Mouse (Mus musculus) monocyte, adult 2 months (primary cell): ENCODE measurements around the gene Trp53i11.

Experiments used
- DNase-seq, 2 experiments: peaks; one replicate each; pipeline ENCODE4 v3.0.0; 2022; ENCODE audit warnings: low spot score in 2 of 2, low read depth in 1 of 2

Gene Trp53i11

DNA sequence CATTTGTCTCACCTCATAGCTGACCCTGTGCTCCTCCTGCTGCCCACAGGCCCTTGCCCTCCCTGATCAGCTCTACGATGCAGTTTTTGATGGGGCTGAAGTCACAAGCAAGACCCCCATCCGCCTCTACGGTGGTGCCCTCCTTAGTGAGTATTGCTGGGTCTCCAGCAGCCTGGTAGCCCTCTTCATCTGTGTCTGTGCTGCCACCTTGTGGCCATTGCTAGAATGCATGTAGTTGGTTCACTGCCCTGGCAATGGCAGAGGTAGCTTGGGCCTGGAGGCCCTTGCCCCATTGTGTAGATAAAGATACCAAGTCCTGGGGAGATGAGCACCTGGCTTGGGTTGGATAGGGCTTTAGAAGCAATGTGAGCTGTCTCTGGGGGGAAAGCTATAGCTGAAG is 11.5 kb downstream of the Trp53i11 start:
- DNase-seq, result peak; percentile 38 to 74

DNA sequence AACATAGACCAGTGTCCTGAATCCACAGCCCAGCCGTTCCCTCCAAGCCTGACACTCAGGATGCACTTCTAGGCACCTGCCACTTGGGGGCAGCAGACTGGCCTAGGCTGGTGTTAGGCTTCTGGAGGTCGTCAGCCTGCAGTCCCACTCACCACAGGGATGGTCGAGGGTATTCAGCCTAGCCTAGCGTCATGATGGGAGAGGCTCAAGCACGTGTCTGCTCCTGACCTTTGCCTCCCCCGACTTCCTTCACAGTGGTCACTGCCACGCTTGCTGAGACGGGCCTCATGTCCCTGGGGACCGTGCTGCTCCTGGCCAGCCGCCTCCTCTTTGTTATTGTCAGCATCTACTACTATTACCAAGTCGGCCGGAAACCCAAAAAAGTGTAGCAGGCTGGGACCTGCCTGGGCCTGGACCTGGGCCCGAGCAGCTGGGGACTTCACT is 12.2 kb downstream of the Trp53i11 start:
- no peak for DNase-seq

DNA sequence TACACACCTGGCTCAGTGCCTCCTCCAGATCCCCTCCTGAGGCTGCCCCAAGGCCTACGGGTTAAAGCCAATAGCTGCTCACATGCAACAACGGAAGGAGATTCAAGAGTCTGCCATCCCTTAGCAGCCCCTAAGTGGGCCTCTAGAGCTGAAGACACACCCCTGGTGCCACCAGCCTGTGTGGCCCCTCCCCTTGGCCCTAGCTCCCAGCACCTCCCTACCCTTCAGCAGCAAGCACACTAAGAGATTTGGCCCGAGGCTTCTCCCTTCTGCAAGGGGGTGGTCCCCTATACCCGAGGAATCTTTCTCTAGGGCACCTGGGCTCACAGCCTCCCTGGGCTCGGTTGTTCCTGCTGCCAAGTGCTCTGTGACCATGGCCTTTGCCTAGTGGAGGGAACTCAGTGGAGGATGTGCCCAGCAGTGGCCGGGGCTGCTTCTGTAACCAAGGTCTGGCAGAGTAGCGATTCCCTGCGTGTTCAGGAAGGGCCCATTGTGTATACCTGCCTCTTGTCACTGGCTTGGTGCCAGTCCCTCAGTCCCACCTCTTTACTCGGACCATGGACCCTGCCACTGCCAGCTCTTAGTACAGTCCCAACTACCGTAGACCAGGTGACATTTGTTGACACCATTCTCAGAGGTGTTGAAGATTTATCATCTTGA is 13.5 kb downstream of the Trp53i11 start:
- DNase-seq, result no peak

DNA sequence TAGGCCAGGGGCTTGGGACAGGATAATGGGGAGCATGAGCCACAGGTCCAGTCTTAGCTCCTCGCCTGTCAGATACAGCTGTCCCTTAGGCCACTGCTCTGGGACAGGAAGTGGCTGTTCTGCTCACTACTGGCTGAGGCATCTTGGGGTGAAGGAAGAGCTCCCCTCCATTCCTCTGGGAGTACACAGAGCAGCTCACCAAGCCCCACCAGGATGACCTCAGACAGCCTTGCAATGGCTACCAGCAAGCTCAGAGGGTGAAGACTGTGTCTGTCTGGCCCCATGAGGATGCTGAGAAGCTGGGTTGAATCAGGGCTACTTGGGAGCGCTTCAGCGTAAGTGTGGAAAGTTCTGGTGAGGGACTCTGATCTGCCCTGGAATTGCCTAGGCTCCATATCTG is 14.6 kb downstream of the Trp53i11 start:
- no peak for DNase-seq

DNA sequence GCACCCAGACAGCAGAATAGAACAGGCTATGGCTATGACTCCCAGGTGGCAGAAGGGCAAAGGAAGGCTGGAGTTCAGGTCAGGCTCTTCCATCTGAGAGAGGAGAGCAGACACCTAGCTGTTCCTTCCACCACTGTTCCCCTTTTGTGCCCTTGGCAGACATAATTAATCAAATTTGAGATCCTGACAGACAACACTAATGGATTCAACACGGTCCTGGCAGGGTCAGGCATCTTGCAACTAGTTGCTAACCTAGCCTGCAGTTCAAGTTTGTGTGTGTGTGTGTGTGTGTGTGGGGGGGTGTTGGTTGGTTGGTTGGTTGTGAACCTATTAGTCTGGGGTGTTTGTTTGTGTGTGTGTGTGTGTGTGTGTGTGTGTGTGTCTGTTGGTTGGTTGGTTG is 15.4 kb downstream of the Trp53i11 start:
- no peak for DNase-seq

DNA sequence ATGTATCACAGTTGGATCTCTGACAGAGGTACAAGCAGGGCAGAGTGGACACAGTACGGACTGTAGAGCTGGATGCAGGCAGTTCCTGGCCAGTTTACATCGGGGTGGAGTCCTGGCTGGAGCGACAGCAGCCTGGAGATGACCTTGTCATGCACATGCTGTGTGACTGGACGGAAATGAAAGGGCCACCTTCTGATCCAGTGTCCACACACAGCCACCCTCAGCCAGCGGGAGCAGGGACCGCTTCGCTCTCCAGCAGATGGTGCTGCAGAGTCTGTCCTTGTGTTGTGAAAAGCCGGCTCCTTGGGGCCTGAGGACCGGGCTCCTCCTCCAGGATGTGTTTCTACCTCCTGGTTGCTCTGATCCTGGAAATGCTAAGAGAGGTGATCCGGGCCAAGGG is 16.3 kb downstream of the Trp53i11 start:
- no peak for DNase-seq

DNA sequence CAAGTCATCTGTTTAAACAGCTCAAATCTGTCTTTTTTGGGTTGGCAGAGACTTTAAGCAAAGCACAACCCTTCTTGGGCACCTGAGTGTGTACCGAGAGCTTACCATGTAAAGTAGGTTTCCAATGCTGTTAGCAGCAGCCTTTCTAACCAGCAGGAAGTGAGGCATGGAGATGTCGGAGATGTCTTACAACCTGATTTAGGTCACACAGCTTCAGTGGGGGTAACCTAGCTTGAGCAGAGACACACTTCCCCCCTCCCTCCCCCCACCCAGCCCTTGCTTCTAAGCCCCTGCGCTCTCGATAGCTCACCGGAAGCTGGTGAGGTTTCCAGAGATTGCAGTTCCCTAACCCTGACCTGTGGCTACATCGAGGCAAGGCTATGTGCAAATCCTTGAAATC is 17.2 kb downstream of the Trp53i11 start:
- no peak for DNase-seq

DNA sequence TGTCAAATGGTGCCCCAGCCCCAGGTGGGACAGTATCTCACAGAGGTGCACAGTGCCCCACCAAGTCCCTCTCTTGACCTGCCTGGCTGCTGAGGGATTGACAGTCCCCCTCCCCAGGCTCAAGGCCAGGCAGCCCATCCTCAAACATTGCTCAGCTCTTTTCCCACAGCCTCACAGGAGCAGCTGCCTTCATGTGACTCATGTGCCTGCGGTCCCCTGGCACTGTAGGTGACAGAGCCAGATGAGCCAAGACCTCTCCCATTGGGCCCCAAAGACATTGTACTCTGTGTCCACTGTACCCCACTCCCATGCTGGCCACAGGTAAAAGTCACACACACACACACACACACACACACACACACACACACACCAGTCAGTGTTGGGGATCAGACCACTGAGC is 18.8 kb downstream of the Trp53i11 start:
- no peak for DNase-seq

DNA sequence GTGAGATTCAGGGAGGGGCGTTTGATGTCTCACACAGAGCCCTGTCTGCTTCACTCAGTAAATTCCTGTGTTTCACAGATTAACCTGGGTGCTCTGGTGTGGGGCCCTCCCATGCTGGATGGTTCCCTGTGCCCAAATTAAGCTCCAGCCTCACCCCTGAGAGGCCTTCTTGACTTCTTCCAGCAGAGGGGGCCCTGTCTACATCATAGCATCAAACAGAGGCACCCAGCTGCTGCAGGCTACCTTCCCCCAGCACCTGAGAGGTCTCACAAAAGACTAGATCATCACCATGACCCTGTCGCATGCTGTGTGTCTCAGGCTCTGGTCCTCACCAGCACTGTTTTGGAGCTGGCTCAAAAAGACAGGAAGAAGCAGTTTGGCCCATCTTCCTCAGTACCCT is 25.0 kb downstream of the Trp53i11 start:
- DNase-seq, result no peak

DNA sequence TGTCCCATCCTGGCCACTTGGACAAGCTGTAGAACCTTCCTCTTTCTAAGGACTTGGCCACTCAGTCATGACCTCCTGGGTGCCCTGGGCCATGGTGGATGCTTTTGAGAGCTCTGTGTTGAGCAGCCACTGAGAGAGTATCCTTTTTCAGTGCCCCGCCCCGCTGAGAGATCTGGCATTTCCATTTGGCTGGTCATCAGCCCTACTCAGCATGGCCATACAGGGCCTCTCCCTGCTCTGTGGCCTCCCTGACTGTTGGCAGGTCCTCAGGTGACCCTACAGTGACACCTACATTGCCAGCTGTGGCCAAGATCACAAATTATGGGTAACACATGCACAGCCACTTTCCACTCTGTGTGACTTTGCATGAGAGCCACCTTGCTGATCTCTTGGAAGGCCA is 25.5 kb downstream of the Trp53i11 start:
- no peak for DNase-seq

DNA sequence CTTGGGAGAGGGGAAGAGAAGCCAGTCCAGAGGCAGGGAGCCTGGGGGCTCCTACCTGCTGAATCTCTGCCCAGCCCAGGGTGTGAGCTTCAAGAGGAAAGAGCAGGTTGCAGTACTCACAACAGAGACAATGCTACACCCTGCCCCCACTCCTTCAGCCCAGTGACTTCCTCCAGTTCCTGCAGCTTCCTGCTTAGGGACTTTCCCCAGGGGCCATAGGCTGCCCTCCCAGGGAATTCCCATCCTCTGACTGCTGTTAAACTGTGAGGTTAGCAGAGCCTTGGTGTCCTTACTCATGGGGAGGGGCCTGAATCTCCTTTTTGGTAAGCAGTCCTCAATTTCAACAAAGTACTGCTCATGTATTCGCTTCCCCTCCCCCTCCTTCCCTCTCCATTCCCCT is 26.8 kb downstream of the Trp53i11 start:
- no peak for DNase-seq

DNA sequence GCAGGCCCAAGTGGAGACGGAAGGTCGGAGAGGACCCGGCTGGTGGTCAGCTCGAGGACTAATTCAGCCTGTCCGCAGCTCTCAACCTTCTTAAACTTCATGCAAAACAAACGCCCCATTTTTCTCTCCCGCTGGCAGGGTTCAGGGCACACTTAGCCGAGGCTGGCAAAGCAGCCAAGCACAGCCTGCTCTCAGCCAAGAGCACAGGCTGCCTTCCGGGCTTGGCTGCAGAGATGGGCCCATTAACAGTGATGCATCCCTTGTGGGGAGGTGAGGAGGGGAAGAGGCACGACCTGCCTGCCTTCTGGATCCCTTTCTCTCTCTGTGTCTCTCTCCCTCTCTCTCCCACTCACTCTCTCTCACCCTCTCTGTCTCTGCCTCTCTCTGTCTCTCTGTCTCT is 28.4 kb downstream of the Trp53i11 start:
- DNase-seq, result no peak

DNA sequence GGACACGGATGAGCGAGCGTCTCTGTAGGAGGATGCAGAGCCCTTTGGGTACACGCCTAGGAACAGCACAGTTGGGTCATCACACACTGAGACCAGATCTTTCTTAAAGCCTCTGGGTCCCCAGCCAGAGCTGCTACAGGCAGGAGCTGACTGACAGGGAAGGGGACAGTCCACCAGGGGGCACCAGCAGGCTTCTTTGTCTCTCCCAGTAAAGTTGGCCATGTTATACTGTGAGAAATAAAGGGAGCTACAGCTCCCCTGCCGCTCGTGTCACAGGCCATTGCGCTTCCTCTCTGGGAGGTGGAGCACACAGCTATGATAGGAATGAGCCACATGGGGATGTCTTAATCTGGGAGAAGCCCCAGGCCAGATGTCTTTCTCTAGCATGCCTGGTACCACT is 29.7 kb downstream of the Trp53i11 start:
- peak in 1 of 2 experiments; percentile 28 for DNase-seq

DNA sequence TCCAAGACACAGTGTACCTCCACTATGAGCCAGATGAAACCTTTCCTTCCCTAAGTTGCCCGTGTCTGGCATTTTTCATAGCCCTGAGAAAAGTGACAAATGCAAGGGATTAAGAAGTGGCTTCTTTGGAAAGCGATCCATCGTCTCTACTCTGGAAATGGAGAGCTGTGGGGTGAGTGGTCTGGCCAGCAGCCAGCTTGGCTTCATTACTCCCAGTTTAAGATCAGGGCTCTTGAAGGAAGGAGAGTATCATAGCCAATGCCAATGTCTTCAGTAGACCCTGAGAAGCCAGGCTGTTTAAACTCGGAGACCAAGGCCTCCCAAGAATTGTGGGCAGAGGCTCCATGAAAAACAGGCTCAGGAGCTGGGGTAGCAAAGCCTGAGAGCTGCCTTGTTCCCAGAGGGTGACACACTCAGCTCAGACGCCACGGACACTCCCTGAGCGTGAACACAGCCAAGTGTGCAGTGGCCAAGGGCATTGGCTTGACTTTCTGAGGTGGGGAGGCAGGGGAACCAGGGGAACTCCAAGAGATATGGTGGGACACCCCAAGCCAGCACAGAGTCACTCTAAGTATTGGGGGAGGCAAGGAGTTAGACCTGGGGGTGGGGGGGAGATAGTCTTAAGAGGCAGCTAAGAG is 31.1 kb downstream of the Trp53i11 start:
- DNase-seq, result no peak

DNA sequence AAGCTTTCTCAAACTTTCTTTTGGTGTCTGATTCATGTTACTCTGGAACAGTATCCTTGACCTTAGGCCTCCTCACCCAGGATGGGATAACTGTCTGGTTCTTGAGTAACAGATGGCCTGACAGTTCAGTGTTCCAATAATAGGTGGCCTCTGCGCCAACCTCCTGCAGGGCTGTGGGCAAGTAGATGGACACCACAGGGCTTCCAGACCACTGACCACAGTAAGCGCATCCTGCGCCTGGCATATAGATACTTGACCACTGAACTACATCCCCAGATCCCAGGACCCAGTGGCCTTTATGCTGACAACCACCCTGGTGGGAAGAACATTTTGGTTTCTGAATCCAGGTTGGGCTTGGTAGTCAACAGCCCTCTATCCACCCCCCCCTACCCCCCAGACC is 32.2 kb downstream of the Trp53i11 start:
- no peak for DNase-seq

DNA sequence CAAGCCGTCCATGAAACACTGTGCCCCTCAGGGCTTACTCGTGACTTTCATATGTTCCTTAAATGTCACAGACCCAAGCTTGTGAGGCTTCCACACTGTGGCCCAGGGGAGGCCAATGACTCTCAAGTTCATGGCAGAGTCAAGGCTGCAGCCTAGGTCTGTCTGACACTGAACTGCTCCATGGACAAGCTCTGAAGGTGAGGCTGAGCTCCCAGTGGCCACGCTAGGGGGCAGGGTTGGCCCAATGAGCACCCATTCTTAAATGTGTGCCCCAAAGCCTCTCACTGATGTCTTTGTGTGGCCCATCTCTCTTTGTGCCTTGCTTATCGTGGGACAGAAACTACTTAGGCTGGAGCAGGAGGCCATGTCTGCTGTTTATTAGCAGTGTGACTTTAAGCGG is 33.1 kb downstream of the Trp53i11 start:
- no peak for DNase-seq

DNA sequence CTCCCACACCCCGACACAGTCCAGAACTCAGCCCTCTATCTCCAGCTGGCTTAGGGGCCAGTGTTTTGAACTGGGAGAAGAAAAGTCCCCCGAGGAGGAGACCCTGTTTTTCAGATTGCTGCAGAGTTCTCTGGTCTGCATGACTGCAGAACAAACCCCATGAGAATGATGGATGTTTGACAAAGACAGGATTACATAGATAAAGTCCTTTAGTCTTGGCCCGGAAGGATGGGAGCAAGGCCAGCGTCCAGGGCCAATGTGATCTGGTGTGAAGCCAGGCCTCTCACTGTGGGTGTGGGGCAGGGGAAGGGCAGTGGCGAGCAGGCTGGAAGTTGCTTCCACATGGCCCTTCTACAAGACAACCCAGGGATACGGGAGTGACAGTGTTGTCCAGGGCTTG is 36.1 kb downstream of the Trp53i11 start:
- no peak for DNase-seq

DNA sequence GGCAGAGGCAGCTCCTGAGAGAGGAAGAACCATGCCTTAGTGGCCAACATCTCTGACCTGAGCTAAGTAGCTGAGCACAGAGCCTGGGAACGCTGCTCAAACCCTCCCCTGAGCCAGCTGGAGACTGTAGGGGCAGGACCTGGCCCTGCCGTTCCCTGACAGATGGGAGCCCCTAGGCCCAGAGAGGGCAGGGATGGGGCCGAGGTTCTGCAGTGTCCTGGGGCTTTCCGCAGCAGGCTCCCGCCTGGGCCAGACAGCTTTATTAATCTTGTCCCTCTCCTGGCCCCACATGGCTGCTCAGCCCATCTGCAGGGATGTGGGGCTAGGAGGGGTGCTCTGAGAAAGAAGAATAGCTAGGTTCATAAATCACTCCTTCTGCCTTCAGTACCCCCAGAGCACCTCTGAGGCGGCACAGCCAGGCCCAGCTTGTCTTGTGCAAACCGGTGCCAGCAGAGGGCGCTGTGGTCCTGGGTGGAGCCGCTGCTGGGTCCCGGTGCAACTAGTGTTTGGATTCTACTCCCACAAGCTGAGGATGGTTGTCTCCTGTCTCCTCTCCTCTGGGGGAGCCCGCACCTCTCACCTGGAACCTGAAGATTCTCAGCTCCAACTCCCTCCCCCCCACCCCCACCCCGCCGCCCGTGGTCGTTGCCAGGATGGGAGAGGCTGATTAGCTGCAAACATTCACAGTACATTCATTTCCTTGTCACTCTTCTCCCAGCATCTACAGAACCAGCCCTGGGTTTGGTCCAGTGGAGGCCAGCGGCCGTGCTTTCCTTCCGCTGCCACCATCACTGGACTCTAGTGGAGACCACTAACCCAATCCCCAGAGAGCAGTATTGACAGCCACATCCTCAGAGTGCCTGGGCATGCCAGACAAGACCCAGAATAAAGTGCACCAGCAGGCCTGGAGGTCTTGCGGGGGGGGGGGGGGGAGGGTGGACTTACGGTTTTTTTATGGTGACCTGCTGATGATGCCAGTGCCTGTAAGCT is 39.6 kb downstream of the Trp53i11 start:
- peak in 1 of 2 experiments; percentile 16 for DNase-seq

DNA sequence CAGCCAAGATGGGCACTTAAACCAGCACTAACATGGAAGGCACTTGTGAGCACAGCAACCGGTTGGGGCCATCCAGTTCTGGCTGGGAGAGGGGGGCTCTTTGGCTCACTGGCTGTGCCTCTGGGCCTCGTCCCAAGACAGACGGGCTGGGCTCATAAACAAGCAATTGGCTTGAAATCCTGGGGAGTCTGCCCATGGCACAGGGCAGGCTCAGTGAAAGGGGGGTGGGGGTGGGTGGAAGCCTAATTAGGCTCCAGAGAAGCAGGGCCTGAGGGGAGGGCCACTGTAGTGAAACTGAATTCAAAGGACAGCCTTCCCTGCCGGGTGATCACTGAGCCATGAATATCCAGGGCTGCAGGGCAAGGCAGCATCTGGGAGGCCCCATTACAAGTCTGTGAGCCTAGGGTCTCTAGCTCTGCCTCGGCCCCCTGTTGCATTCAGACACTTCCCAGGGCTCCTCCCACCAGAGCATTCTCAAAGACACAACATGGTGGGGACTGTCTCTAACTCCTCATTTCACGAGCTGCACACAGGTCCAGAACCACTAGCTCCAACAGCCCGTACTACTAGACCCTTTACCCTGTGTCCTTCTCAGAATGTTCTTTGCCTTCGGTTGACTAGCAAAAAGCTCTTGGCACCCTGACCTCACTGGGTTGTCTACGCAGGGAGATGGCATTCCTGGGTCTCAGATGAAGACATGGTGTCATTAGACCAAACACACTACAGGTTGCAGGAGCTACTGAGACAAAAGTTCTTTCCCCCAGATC is 40.5 kb downstream of the Trp53i11 start:
- DNase-seq, result no peak

DNA sequence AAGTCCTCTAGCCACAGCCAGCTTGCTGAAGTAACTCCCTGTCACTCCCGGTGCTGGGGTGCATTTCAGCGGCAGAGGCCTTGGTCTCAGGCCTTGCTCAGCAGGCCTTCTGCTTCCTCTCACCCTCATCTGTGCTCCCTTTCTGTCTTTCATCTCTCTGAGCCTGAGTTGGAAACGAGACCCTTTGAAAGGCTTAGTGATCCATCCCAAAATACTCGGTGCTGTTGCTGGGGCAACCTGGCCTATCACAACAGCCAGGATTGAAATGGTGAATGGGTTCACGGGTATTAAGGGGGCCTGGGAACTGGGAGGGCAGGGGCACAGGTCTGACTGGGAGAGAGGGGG is 41.1 kb downstream of the Trp53i11 start:
- DNase-seq, result no peak

DNA sequence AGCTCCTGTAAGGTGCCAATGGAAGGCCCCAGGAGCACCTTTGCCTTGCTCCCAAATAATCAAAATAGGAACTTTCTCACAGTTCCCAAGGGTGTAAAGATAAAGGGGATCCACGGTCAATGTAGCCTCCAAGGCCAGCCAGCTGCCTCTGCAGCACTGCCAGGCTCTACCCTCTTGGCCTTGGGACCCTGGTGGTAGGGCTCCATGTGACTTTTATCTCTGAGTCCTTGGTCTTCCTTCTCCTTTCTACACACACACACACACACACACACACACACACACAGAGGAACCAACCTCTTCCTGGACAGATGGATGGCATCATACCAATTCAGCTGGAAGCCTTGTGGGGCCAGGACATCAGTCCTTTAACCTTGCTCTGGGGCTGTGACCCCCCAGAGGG is 44.8 kb downstream of the Trp53i11 start:
- DNase-seq, result no peak
